Mouse (Mus musculus) stomach, embryonic 15.5 days (tissue): ENCODE measurements around the gene Abca8b. TPM values are rescaled to one million over a fixed set of nuclear protein-coding genes. Genes with fewer than 3 reads are reported as not detected.
"Not testable (repeated sequence)": the region's sequence is repeated elsewhere in the genome, so short reads cannot be mapped to it uniquely, and the experiment has no call there.

Experiments
- ATAC-seq: fragments of 200-750 bp; cut with Nextera tagmentation; 2 replicates; pipeline ENCODE4 v1.8.0; 2017; ENCODE audit warnings: low read depth, moderate number of reproducible peaks, moderate TSS enrichment; ENCODE audit not compliant: insufficient read depth, low FRiP score
- H3K27ac ChIP-seq: fragments of 300-500 bp; sonication (generic); 2 replicates; pipeline ENCODE4 v1.5.1; 2015; ENCODE audit warnings: mild to moderate bottlenecking, inconsistent platforms
- H3K27me3 ChIP-seq: fragments of 300-500 bp; sonication (generic); replicated peaks from 2 replicates; pipeline ENCODE4 v1.6.1; 2015; ENCODE audit warnings: inconsistent platforms
- H3K36me3 ChIP-seq: fragments of 300-500 bp; sonication (generic); 2 replicates; pipeline ENCODE4 v1.6.1; 2015; ENCODE audit warnings: inconsistent platforms
- H3K4me1 ChIP-seq: fragments of 300-500 bp; sonication (generic); 2 replicates; pipeline ENCODE4 v1.6.1; 2015; ENCODE audit warnings: inconsistent platforms
- H3K4me2 ChIP-seq: fragments of 300-500 bp; sonication (generic); 2 replicates; pipeline ENCODE4 v1.6.1; 2015; ENCODE audit warnings: mild to moderate bottlenecking, inconsistent platforms
- H3K4me3 ChIP-seq: fragments of 300-500 bp; sonication (generic); replicated peaks from 2 replicates; pipeline ENCODE4 v1.5.1; 2015; ENCODE audit warnings: inconsistent platforms
- H3K9ac ChIP-seq: fragments of 300-500 bp; sonication (generic); 2 replicates; pipeline ENCODE4 v1.6.1; 2015; ENCODE audit warnings: inconsistent platforms
- H3K9me3 ChIP-seq: fragments of 300-500 bp; sonication (generic); 2 replicates; pipeline ENCODE4 v1.6.1; 2016; ENCODE audit warnings: inconsistent platforms
- WGBS: fragments of 180-500 bp; shearing (Covaris S2); methylation state at CpG from one replicate; pipeline ENCODE4 v1.1.7; 2015; 5-methylcytosine and 5-hydroxymethylcytosine counted together
- polyA plus RNA-seq: library from polyadenylated mRNA; unstranded; fragments of >200 nt; fragmentation: Nextera tagmentation; extraction: Ambion mirVana; gene quantifications from 2 replicates; pipeline ENCODE4 v1.2.1, GENCODE M21; 2015

The Abca8b gene
- polyA plus RNA-seq, 1 experiment from 2014 or later = 0.81 TPM

GRCm38 (mm10) chr11:109961495-109962492 is 33.9 kb downstream of the Abca8b start:
- WGBS = 81% methylated on average over 4 of the region's 4 CpGs
- no peak for ATAC-seq
- H3K4me3 ChIP-seq = no peak overlapping the region
- no peaks in the 10 kb centered on the region for H3K36me3 ChIP-seq
- H3K27ac ChIP-seq = no peak overlapping the region
- no peak overlapping the region for H3K4me2 ChIP-seq
- H3K4me1 ChIP-seq = no peaks in the 10 kb centered on the region
- H3K27me3 ChIP-seq = no peaks in the 10 kb centered on the region
- H3K9ac ChIP-seq = no peak overlapping the region
- no peaks in the 10 kb centered on the region for H3K9me3 ChIP-seq

DNA sequence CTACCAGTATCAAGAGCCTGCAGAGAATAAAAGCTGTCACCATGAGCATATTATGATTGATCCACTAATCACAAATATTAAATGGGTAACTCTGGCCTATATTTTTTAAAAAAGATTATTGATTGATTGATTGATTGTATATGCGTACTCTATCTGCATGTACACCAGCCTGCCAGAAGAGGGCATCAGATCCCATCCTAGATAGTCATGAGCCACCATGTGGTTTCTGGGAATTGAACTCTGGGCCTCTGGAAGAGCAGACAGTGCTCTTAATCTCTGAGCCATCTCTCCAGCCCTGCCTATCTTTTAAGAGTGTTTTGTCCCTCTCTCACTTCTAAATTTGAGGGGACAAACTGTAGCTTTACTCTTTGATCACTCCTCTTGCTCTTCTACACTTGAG is 40.5 kb downstream of the Abca8b start:
- Histone ChIP-seq H3K36me3 (no peaks in the 10 kb centered on the region), H3K27me3 (no peaks in the 10 kb centered on the region), H3K9ac (no peak overlapping the region), H3K4me3 (no peak overlapping the region), H3K27ac (no peak overlapping the region), H3K4me2 (no peak overlapping the region), H3K4me1 (no peaks in the 10 kb centered on the region), H3K9me3 (no peaks in the 10 kb centered on the region)
- no peak for ATAC-seq
- 93% methylated on average over 1 of the region's 1 CpGs for WGBS

DNA sequence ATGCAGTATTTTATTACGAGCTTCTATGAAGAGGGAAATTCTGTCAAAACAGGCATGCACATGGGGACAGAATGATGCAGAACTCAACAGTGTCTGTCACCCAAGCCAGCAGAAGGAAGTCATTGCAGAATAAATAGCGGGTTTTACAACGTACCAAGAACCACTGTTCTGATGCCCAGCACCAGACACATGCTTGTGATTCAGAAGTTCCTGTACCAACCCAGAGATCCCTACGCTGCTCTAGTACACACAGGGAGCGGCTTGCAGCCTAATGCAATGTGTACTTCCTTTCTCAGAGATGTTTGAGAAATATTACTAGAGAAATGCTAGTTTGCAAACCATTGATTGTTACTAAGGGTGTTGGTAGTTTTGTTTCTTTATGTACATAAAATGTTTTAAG is 58.7 kb downstream of the Abca8b start:
- no peak overlapping the region for H3K4me2 ChIP-seq
- no peaks in the 10 kb centered on the region for H3K27me3 ChIP-seq
- H3K27ac ChIP-seq = no peak overlapping the region
- no peak overlapping the region for H3K4me3 ChIP-seq
- 89% methylated on average over 5 of the region's 5 CpGs for WGBS
- H3K4me1 ChIP-seq = no peaks in the 10 kb centered on the region
- ATAC-seq = no peak
- no peaks in the 10 kb centered on the region for H3K36me3 ChIP-seq
- H3K9ac ChIP-seq = no peak overlapping the region
- no peaks in the 10 kb centered on the region for H3K9me3 ChIP-seq

DNA sequence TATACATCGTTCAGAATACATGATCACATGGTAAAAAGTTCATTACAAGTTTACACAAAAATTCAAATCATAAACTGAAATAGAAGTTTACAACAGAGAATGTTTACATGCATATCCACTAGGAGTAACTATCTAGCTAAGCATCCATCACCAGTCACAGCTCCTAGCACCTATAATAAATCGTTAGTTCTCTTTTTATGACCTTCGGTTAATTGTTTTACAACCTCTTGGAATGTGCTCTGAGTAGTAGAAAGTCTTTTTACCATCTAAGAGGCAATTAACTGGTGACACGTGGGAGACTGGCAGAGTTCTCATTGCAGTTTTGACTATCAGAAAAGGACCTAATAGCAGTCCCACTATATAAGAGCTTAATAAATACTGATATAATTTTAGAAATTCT is 62.4 kb downstream of the Abca8b start:
- 33% methylated on average over 4 of the region's 4 CpGs for WGBS
- not testable (repeated sequence) for H3K4me3 ChIP-seq, H3K9ac ChIP-seq, H3K27ac ChIP-seq, H3K9me3 ChIP-seq, H3K27me3 ChIP-seq, ATAC-seq, H3K4me1 ChIP-seq, H3K36me3 ChIP-seq, H3K4me2 ChIP-seq

DNA sequence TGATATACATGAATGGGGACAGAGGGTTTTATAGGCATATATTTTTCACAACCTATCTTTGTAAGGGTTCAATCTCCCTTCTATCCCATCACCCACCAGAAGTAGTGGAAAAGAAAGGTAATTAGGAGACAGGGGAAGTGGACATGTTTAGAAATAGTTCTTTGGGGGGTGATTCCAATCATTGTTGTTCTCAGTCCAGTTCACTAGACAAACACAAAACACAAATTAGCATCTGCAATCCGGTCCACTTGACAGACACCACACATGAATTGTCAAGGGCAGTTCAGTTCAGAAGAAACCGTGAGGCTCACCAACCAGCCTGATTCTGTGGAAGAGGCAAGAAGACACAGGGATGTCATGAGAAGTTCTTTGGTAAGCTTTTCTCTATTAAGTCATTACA is 67.2 kb downstream of the Abca8b start:
- H3K4me1 ChIP-seq = no peaks in the 10 kb centered on the region
- no peaks in the 10 kb centered on the region for H3K36me3 ChIP-seq
- no peak overlapping the region for H3K4me3 ChIP-seq
- no peak overlapping the region for H3K9ac ChIP-seq
- H3K27me3 ChIP-seq = no peaks in the 10 kb centered on the region
- no peak overlapping the region for H3K4me2 ChIP-seq
- H3K9me3 ChIP-seq = no peaks in the 10 kb centered on the region
- no peak for ATAC-seq
- no peak overlapping the region for H3K27ac ChIP-seq
- 83% methylated on average over 2 of the region's 2 CpGs for WGBS

- Histone ChIP-seq H3K4me2 (no peak overlapping the region), H3K4me1 (no peaks in the 10 kb centered on the region), H3K9ac (no peak overlapping the region), H3K36me3 (no peaks in the 10 kb centered on the region), H3K4me3 (no peak overlapping the region), H3K27me3 (no peaks in the 10 kb centered on the region), H3K27ac (no peak overlapping the region), H3K9me3 (no peaks in the 10 kb centered on the region)
- WGBS = 43% methylated on average over 7 of the region's 7 CpGs
- peak; percentile 53; the same call in 1 of the 2 replicates for ATAC-seq
Measured at GRCm38 (mm10) chr11:109926718-109927680, 68.6 kb downstream of the Abca8b start.

GRCm38 (mm10) chr11:109922236-109922635 is 73.4 kb downstream of the Abca8b start:
- no peak for ATAC-seq
- H3K4me1 ChIP-seq = no peaks in the 10 kb centered on the region
- no peaks in the 10 kb centered on the region for H3K36me3 ChIP-seq
- no peaks in the 10 kb centered on the region for H3K9me3 ChIP-seq
- no peak overlapping the region for H3K4me2 ChIP-seq
- H3K9ac ChIP-seq = no peak overlapping the region
- 73% methylated on average over 3 of the region's 3 CpGs for WGBS
- H3K27me3 ChIP-seq = no peaks in the 10 kb centered on the region
- H3K27ac ChIP-seq = no peak overlapping the region
- no peak overlapping the region for H3K4me3 ChIP-seq

GRCm38 (mm10) chr11:109919480-109919879 is 76.2 kb downstream of the Abca8b start:
- Histone ChIP-seq H3K27ac (no peak overlapping the region), H3K4me2 (no peak overlapping the region), H3K9me3 (no peaks in the 10 kb centered on the region), H3K4me1 (no peaks in the 10 kb centered on the region), H3K9ac (no peak overlapping the region), H3K27me3 (no peaks in the 10 kb centered on the region), H3K4me3 (no peak overlapping the region), H3K36me3 (no peaks in the 10 kb centered on the region)
- 48% methylated on average over 2 of the region's 2 CpGs for WGBS
- no peak for ATAC-seq

DNA sequence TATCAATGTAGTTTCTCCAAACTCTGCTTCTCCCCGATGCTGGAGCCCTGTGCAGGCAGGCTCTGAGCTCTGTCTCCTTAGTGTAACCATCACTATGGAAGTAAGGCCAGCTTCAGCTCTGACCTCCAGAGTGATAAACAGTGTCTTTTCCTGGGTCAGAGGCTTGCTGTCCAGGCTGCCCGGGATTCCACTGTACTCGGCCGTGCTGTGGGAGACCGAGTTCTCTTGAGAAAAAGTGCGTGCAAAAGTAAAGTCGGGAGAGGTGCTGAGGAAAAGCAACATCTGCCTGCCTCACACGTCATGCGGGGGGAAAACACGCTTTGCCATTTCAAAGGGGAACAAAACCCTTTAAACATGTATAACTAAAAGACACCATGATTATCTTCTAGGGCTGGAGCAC is 79.0 kb downstream of the Abca8b start:
- Histone ChIP-seq H3K27me3 (no peaks in the 10 kb centered on the region), H3K9me3 (no peaks in the 10 kb centered on the region), H3K4me2 (no peak overlapping the region), H3K9ac (no peak overlapping the region), H3K4me1 (no peaks in the 10 kb centered on the region), H3K27ac (no peak overlapping the region), H3K36me3 (no peaks in the 10 kb centered on the region), H3K4me3 (no peak overlapping the region)
- 69% methylated on average over 10 of the region's 10 CpGs for WGBS
- ATAC-seq = no peak

DNA sequence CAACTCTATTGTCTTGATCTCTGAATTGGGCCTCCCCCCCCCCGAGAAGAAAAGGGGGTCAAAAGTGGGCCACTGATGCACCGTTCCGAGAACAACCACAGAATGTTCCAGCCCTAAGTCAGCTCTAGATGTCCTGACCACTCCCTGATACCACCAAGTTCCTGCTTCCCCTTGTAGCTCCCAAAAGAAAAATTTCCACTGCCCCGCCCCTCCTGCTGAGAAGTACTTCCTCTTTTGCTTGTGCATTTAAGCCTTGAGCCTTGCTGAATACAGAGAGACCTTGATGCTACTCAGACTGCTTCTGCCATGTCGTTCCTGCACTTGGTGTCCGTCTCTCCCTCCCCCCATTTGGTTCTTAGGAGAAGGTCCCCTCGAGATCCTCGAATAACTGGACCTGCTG is 82.5 kb downstream of the Abca8b start:
- not testable (repeated sequence) for H3K4me3 ChIP-seq, H3K4me2 ChIP-seq, H3K9ac ChIP-seq, H3K9me3 ChIP-seq, ATAC-seq, H3K4me1 ChIP-seq, H3K36me3 ChIP-seq, H3K27ac ChIP-seq, H3K27me3 ChIP-seq
- WGBS = 91% methylated on average over 8 of the region's 8 CpGs

- H3K36me3 ChIP-seq, H3K9ac ChIP-seq, ATAC-seq, H3K9me3 ChIP-seq, H3K27me3 ChIP-seq, H3K4me2 ChIP-seq, H3K4me1 ChIP-seq, H3K27ac ChIP-seq, H3K4me3 ChIP-seq: not testable (repeated sequence)
- 73% methylated on average over 1 of the region's 1 CpGs for WGBS
Measured at GRCm38 (mm10) chr11:109912118-109912517, 83.5 kb downstream of the Abca8b start.

GRCm38 (mm10) chr11:109909801-109910200 is 85.8 kb downstream of the Abca8b start:
- Histone ChIP-seq H3K9ac (no peak overlapping the region), H3K36me3 (no peaks in the 10 kb centered on the region), H3K4me1 (no peaks in the 10 kb centered on the region), H3K27ac (no peak overlapping the region), H3K4me3 (no peak overlapping the region), H3K9me3 (no peaks in the 10 kb centered on the region), H3K4me2 (no peak overlapping the region), H3K27me3 (no peaks in the 10 kb centered on the region)
- 50% methylated on average over 2 of the region's 2 CpGs for WGBS
- ATAC-seq = no peak
